Mouse (Mus musculus) lung, postnatal 0 days (tissue): ENCODE data around the gene Cib3. TPM values are rescaled to one million over a fixed set of nuclear protein-coding genes. Genes with fewer than 3 reads are reported as not detected.

Source experiments
- ATAC-seq: fragments of 200-750 bp; cut with Nextera tagmentation; 2 replicates; pipeline ENCODE4 v1.8.0; 2017; ENCODE audit warnings: moderate library complexity
- DNase-seq: peaks from one replicate; pipeline ENCODE4 v3.0.0-alpha.2; 2016; ENCODE audit warnings: low spot score
- H3K27ac ChIP-seq: fragments of 300-500 bp; sonication (generic); 2 replicates; pipeline ENCODE4 v1.5.1; 2014; ENCODE audit warnings: antibody characterized with exemption, mild to moderate bottlenecking, low read length, mixed read lengths
- H3K27me3 ChIP-seq: fragments of 300-500 bp; sonication (generic); replicated peaks from 2 replicates; pipeline ENCODE4 v1.6.1; 2014; ENCODE audit warnings: low read length, mixed read lengths; ENCODE audit not compliant: insufficient read depth
- H3K36me3 ChIP-seq: fragments of 300-500 bp; sonication (generic); 2 replicates; pipeline ENCODE4 v1.6.1; 2014; ENCODE audit warnings: low read length, mixed read lengths; ENCODE audit not compliant: insufficient read depth
- H3K4me1 ChIP-seq: fragments of 300-500 bp; sonication (generic); 2 replicates; pipeline ENCODE4 v1.6.1; 2014; ENCODE audit warnings: antibody characterized with exemption, low read depth, low read length, mixed read lengths; ENCODE audit not compliant: insufficient read depth
- H3K4me2 ChIP-seq: fragments of 300-500 bp; sonication (generic); replicated peaks from 2 replicates; pipeline ENCODE4 v1.6.1; 2014; ENCODE audit warnings: low read depth, mild to moderate bottlenecking, low read length, moderate library complexity, mixed read lengths
- H3K4me3 ChIP-seq: fragments of 300-500 bp; sonication (generic); 2 replicates; pipeline ENCODE4 v1.5.1; 2014; ENCODE audit warnings: low read depth, low read length
- H3K9ac ChIP-seq: fragments of 300-500 bp; sonication (generic); replicated peaks from 2 replicates; pipeline ENCODE4 v1.6.1; 2014; ENCODE audit warnings: low read depth, mild to moderate bottlenecking
- H3K9me3 ChIP-seq: fragments of 300-500 bp; sonication (generic); 2 replicates; pipeline ENCODE4 v1.6.1; 2016; ENCODE audit warnings: low read length, mixed read lengths
- CTCF ChIP-seq: IDR thresholded peaks from 2 replicates; pipeline ENCODE4 v1.5.1; 2016; ENCODE audit warnings: antibody characterized with exemption, mild to moderate bottlenecking
- EP300 ChIP-seq: IDR thresholded peaks from 2 replicates; pipeline ENCODE4 v1.6.1; 2016; ENCODE audit warnings: antibody characterized with exemption, mild to moderate bottlenecking, control low read depth
- WGBS: fragments of 180-500 bp; shearing (Covaris S2); extraction: QIAGEN DNeasy Blood & Tissue Kit; methylation state at CpG from one replicate; pipeline ENCODE4 v1.1.7; 2014; 5-methylcytosine and 5-hydroxymethylcytosine counted together
- polyA plus RNA-seq: library from polyadenylated mRNA; unstranded; fragments of >200 nt; fragmentation: Nextera tagmentation; extraction: Ambion mirVana; gene quantifications from 2 replicates; pipeline ENCODE4 v1.2.1, GENCODE M21; 2015

Cib3 gene
- polyA plus RNA-seq, 1 experiment from 2014 or later = 0.25 TPM

DNA sequence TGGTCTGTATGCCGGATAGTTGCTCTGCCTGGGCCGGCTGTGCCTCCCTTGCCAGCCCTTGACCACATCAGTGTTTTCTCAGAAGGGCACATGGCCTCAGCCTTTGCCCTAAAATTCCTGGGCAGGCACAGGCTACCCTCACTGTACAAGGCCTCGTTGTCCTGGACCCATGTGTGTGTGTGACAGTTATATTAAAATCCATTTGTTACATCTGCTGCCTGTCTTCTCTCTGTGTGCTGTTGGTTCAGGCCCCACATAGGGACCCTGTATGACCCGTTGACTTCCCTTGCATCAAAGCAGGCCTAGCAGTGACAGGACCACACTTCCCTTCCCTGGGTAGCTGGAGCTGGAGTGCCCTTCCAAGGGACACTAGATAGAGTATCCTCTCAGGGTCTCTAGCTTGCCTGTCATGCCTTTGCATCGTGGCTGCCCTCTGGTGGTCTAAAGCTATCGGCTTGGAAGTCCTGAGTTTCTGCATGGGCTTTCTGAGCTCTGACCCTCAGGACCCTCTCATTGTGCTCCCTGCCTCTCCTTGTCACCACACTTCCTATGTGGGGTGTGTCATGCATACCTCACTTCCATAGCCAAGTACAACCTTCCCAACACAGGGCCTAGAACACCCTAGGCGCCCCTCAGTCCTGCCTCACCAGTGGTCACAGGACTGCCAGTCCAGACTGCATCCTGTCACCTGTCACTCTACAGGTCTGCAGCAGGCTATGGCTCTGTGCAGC, 44.7 kb upstream of the Cib3 start:
- TF ChIP-seq CTCF (peak; percentile 78), EP300 (no peak)
- H3K4me2 ChIP-seq = no peak overlapping the region
- H3K27ac ChIP-seq = no peak overlapping the region
- no peaks in the 10 kb centered on the region for H3K4me1 ChIP-seq
- no peak overlapping the region for H3K9ac ChIP-seq
- no peak for DNase-seq
- H3K9me3 ChIP-seq = no peaks in the 10 kb centered on the region
- ATAC-seq = 0 out of 2 replicates have a peak, but pooled peaks have one; percentile 8
- no peaks in the 10 kb centered on the region for H3K27me3 ChIP-seq
- WGBS = 55% methylated on average over 7 of the region's 7 CpGs
- no peak overlapping the region for H3K4me3 ChIP-seq
- peaks cover 14% of the 10 kb centered on the region for H3K36me3 ChIP-seq

DNA sequence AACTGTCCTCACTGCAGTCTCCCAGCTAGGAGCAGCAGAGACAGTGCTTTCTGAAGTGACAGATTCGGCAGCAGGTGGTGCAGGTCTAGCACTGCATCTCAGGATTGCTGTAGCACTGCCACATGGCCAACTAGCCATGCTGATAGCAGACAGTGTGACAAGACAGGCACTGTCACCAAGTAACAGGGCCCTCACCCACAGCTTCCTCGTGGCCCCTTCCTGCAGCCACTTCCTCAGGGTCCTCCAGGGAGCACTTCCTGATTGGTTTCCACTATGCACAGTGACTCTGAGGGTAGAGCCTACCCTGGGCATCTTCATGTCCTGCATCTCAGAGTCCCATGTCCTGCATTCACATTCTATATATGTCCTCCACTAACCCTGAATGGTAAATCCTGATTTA, 32.0 kb upstream of the Cib3 start:
- Histone ChIP-seq H3K4me1 (peaks cover 4% of the 10 kb centered on the region; the same call in 1 of the 2 replicates), H3K4me2 (no peak overlapping the region), H3K9me3 (no peaks in the 10 kb centered on the region), H3K27me3 (no peaks in the 10 kb centered on the region), H3K4me3 (no peak overlapping the region), H3K36me3 (no peaks in the 10 kb centered on the region), H3K27ac (no peak overlapping the region), H3K9ac (no peak overlapping the region)
- DNase-seq = no peak
- TF ChIP-seq EP300 (no peak), CTCF (no peak)
- no peak for ATAC-seq
- WGBS = 65% methylated on average over 2 of the region's 2 CpGs

DNA sequence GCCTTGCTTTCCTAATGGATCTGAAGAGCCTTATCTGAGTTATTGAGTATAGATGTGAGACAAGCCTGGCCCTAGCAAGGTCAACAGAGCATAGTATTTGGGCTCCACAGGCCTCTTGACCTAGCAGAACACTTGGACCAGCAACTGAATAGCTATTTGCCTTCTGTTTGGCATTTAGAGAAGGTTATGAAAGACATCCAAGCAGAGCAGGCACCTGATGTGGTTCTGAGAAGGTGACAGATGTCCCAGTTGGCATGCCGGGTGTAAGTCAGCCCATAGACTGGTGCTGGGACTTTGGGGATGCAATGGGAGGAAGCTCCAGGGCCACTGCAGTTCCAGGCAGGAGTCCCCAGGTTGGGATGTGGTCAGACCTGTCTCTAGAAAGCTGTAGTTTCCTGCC, 29.6 kb upstream of the Cib3 start:
- ATAC-seq = no peak
- H3K9ac ChIP-seq = no peak overlapping the region

DNA sequence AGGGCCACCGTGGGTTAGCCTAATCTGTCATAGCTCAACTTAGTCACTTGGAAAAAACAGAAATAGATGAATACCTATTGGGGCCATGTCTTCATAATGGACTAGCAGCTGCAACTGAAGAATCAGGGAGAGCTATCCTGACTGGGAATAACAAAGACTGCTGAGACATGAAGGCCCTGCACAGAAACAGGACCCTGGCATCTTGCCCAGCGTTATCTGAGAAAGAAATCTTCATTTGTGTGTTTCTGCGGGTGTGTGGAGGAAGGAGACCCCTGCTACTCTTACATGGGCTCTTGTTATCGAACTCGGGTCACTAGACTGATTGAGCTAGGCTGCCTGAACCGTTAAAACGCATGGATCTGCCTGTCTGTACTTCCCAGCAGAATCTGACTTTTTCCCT, 28.3 kb upstream of the Cib3 start:
- H3K9me3 ChIP-seq = no peaks in the 10 kb centered on the region
- no peak overlapping the region for H3K27ac ChIP-seq
- H3K4me1 ChIP-seq = peaks cover 4% of the 10 kb centered on the region; the same call in 1 of the 2 replicates
- H3K27me3 ChIP-seq = no peaks in the 10 kb centered on the region
- peak overlapping the region; percentile 89 for H3K4me2 ChIP-seq
- WGBS = 60% methylated on average over 7 of the region's 7 CpGs
- H3K4me3 ChIP-seq = peak overlapping the region; percentile 57
- peak overlapping the region; percentile 52; the same call in 1 of the 2 replicates for H3K9ac ChIP-seq
- ATAC-seq = no peak
- peak; percentile 14 for DNase-seq
- TF ChIP-seq CTCF = no peak
- no peak for TF ChIP-seq EP300
- no peaks in the 10 kb centered on the region for H3K36me3 ChIP-seq

More for the DNA sequence above, 29.6 kb upstream of the Cib3 start:
- TF ChIP-seq CTCF = no peak
- TF ChIP-seq EP300 = no peak
- Histone ChIP-seq H3K27ac (no peak overlapping the region), H3K27me3 (no peaks in the 10 kb centered on the region), H3K4me3 (no peak overlapping the region), H3K36me3 (no peaks in the 10 kb centered on the region), H3K4me2 (no peak overlapping the region), H3K9me3 (no peaks in the 10 kb centered on the region), H3K4me1 (peaks cover 4% of the 10 kb centered on the region; the same call in 1 of the 2 replicates)
- WGBS = 100% methylated on average over 1 of the region's 1 CpGs
- no peak for DNase-seq

DNA sequence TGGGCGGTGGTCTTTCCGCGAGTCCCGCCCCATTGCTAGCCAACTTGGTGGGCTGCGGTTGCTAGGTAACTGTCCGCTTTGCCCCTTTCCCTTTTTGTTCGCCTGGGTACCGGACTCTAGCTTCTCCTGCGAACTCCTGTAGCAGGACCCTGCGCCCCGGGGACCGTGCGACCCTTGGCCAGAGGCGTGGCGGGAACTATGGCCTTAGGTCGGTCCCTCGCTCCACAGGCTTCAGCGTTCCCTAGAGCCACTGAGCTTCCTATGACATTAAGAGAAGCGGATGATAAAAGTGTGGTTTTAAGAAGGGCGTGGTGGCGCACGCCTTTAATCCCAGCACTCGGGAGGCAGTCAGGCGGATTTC, 27.7 kb upstream of the Cib3 start:
- whole genome bisulfite sequencing = 0% methylated on average over 24 of the region's 24 CpGs
- TF ChIP-seq CTCF = no peak
- no peak for TF ChIP-seq EP300
- no peaks in the 10 kb centered on the region for H3K27me3 ChIP-seq

DNA sequence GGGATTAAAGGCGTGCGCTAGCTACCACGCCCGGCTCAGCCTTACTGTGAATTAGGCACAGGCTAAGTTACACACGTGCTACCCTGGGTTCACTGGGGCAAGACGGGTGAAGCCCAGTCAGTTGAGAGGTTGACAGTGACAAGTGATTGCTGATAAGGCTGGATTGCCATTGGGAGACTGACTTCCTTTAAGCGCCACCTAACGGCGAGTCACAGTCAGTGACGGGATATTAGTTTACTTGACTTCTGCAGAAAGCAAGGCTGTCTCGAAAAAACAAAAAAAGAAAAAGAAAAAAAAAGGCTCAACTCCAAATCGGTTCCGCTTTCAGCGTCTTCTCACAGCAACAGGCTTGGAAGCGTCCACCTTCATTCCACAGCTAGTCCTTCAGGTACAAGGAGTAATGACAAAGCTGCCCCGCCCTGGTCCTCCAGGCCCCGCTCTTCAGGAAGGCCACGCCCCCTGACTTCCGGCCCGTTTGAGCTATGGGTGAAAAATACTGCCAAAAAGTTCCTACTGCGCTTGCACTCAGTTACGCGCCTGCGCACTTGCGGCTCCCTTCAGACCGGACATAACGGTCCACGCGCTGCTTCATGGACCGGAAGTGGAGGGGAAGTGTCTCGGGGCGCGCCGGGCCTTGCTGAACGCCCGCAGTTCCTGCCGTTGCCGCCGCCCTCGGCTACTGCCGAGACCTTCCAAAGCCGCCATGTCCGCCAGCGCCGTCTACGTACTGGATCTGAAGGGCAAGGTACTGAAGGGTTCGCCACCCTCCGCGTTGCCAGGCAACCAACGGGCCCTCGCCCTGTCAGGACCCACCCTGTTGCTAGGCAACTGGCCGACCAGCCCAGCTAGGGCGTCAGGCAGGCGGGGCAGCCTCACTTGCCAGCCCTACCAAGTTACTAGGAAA, 27.1 kb upstream of the Cib3 start, which contains the start of gene Ap1m1:
Gene Ap1m1 (plus strand): TSS at position 520 of the 904 bp plus-strand sequence.
- Histone ChIP-seq H3K4me2 (peak within 1 kb of the TSS; percentile 89), H3K9ac (peak within 1 kb of the TSS; percentile 52), H3K9me3 (no peaks in the 10 kb centered on the region), H3K4me1 (peaks cover 4% of the 10 kb centered on the region; the same call in 1 of the 2 replicates), H3K27ac (peak within 1 kb of the TSS; percentile 91), H3K27me3 (no peaks in the 10 kb centered on the region), H3K36me3 (no peaks in the 10 kb centered on the region), H3K4me3 (peak within 1 kb of the TSS; percentile 57)
- peak; percentile 96 for ATAC-seq
- peak; percentile 92 for TF ChIP-seq EP300
- peak; percentile 86 for TF ChIP-seq CTCF
- peak; percentile 100 for DNase-seq
- 2% methylated on average over 54 of the region's 54 CpGs for WGBS

More for the DNA sequence above, 27.7 kb upstream of the Cib3 start:
- Histone ChIP-seq H3K4me1 (peaks cover 4% of the 10 kb centered on the region; the same call in 1 of the 2 replicates), H3K4me2 (peak overlapping the region; percentile 89), H3K9ac (peak overlapping the region; percentile 52), H3K36me3 (no peaks in the 10 kb centered on the region), H3K4me3 (peak overlapping the region; percentile 57), H3K9me3 (no peaks in the 10 kb centered on the region), H3K27ac (peak overlapping the region; percentile 91)
- DNase-seq (no peak), ATAC-seq (peak; percentile 8; the same call in 1 of the 2 replicates)
